Mouse (Mus musculus): Measurements from ENCODE around the gene Gm20888.
"Not testable (repeated sequence)": the region's sequence is repeated elsewhere in the genome, so short reads cannot be mapped to it uniquely, and the experiment has no call there.

Gene Gm20888

GRCm38 (mm10) chrY:70441582-70441981, at the start of gene Gm20888:
Gene Gm20888 (plus strand): TSS chrY:70441882.
- not testable (repeated sequence) for DNase-seq (ENCODE audit: low read depth)
